Mouse (Mus musculus) lung, postnatal 4 days (tissue): ENCODE data around the gene Sema6b.
A peak's percentile ranks its signal among the peaks of the same experiment; 100 is the strongest.

Source experiments
- DNase-seq, 2 experiments: peaks; one replicate each; pipeline ENCODE4 v3.0.0; 2021

Gene Sema6b

GRCm38 (mm10) chr17:56144546-56144945 lies 4.4 kb upstream of the Sema6b start:
- DNase-seq, result no peak

- DNase-seq, result no peak
Measured at GRCm38 (mm10) chr17:56141702-56142605, 1.8 kb upstream of the Sema6b start.

- no peak for DNase-seq
Measured at GRCm38 (mm10) chr17:56139355-56139754, 788 bp downstream of the Sema6b start.

- DNase-seq, result no peak
Measured at GRCm38 (mm10) chr17:56137839-56138613, 2.1 kb downstream of the Sema6b start.

GRCm38 (mm10) chr17:56136558-56136957 lies 3.6 kb downstream of the Sema6b start:
- no peak for DNase-seq

- DNase-seq, result peak; percentile 73 to 85
Measured at GRCm38 (mm10) chr17:56134463-56134971, 5.6 kb downstream of the Sema6b start.

GRCm38 (mm10) chr17:56133457-56134363 lies 6.4 kb downstream of the Sema6b start:
- DNase-seq, result peak; percentile 70 to 72

GRCm38 (mm10) chr17:56132661-56133060 lies 7.5 kb downstream of the Sema6b start:
- DNase-seq, result peak; percentile 66 to 82

GRCm38 (mm10) chr17:56131814-56132213 lies 8.3 kb downstream of the Sema6b start:
- DNase-seq, result peak in 1 of 2 experiments; percentile 80

- no peak for DNase-seq
Measured at GRCm38 (mm10) chr17:56131136-56131535, 9.0 kb downstream of the Sema6b start.

GRCm38 (mm10) chr17:56128246-56128645 lies 11.9 kb downstream of the Sema6b start:
- DNase-seq, result no peak

GRCm38 (mm10) chr17:56126175-56126574 lies 14.0 kb downstream of the Sema6b start:
- no peak for DNase-seq

GRCm38 (mm10) chr17:56125276-56125630 lies 14.9 kb downstream of the Sema6b start:
- no peak for DNase-seq

GRCm38 (mm10) chr17:56124377-56125275 lies 15.5 kb downstream of the Sema6b start:
- peak in 1 of 2 experiments; percentile 67 for DNase-seq

- DNase-seq, result no peak
Measured at GRCm38 (mm10) chr17:56123681-56124340, 16.3 kb downstream of the Sema6b start.

GRCm38 (mm10) chr17:56123161-56123560 lies 17.0 kb downstream of the Sema6b start:
- DNase-seq, result no peak

- DNase-seq, result no peak
Measured at GRCm38 (mm10) chr17:56121826-56122225, 18.3 kb downstream of the Sema6b start, which contains the start of gene Lrg1. Lrg1 (minus strand) TSS chr17:56122001.

- peak; percentile 40 to 59 for DNase-seq
Measured at GRCm38 (mm10) chr17:56119981-56120880, 19.9 kb downstream of the Sema6b start.

- no peak for DNase-seq
Measured at GRCm38 (mm10) chr17:56119431-56119830, 20.7 kb downstream of the Sema6b start.
